Mouse (Mus musculus) limb, embryonic 11.5 days (tissue): ENCODE measurements around the gene Nop2. TPM values are rescaled to one million over a fixed set of nuclear protein-coding genes. Genes with fewer than 3 reads are reported as not detected.
A peak's percentile ranks its signal among the peaks of the same experiment; 100 is the strongest.
"Not testable (repeated sequence)": the region's sequence is repeated elsewhere in the genome, so short reads cannot be mapped to it uniquely, and the experiment has no call there.

Experiments
- ATAC-seq: fragments of 200-750 bp; cut with Nextera tagmentation; 2 replicates; pipeline ENCODE4 v1.8.0; 2017; ENCODE audit warnings: low read depth; ENCODE audit not compliant: insufficient number of reproducible peaks, low FRiP score, low TSS enrichment
- DNase-seq: peaks from one replicate; pipeline ENCODE4 v3.0.0-alpha.2; 2015; ENCODE audit warnings: low spot score
- H3K27ac ChIP-seq: fragments of 300-500 bp; sonication (generic); replicated peaks from 2 replicates; pipeline ENCODE4 v1.5.1; 2014; ENCODE audit warnings: low read depth, mild to moderate bottlenecking, low read length
- H3K27me3 ChIP-seq: fragments of 300-500 bp; sonication (generic); 2 replicates; pipeline ENCODE4 v1.6.1; 2014; ENCODE audit warnings: mild to moderate bottlenecking, low read length, mixed read lengths; ENCODE audit not compliant: control insufficient read depth, insufficient read depth
- H3K36me3 ChIP-seq: fragments of 300-500 bp; sonication (generic); 2 replicates; pipeline ENCODE4 v1.6.1; 2014; ENCODE audit warnings: mild to moderate bottlenecking, low read length, moderate library complexity, mixed read lengths; ENCODE audit not compliant: control insufficient read depth, insufficient read depth
- H3K4me1 ChIP-seq: fragments of 300-500 bp; sonication (generic); 2 replicates; pipeline ENCODE4 v1.6.1; 2014; ENCODE audit warnings: low read length, mixed read lengths; ENCODE audit not compliant: control insufficient read depth, insufficient read depth
- H3K4me2 ChIP-seq: fragments of 300-500 bp; sonication (generic); 2 replicates; pipeline ENCODE4 v1.6.1; 2014; ENCODE audit warnings: low read depth, mild to moderate bottlenecking, moderate library complexity; ENCODE audit not compliant: severe bottlenecking
- H3K4me3 ChIP-seq: fragments of 300-500 bp; sonication (generic); 2 replicates; pipeline ENCODE4 v1.5.1; 2014; ENCODE audit warnings: low read depth, low read length
- H3K9ac ChIP-seq: fragments of 300-500 bp; sonication (generic); 2 replicates; pipeline ENCODE4 v1.6.1; 2014; ENCODE audit warnings: mild to moderate bottlenecking, low read length
- H3K9me3 ChIP-seq: fragments of 300-500 bp; sonication (generic); 2 replicates; pipeline ENCODE4 v1.6.1; 2016; ENCODE audit warnings: low read length; ENCODE audit not compliant: control insufficient read depth
- WGBS: fragments of 180-500 bp; shearing (Covaris S2); extraction: QIAGEN DNeasy Blood & Tissue Kit; methylation state at CpG from one replicate; pipeline ENCODE4 v1.1.7; 2014; 5-methylcytosine and 5-hydroxymethylcytosine counted together
- polyA plus RNA-seq: library from polyadenylated mRNA; unstranded; fragments of >200 nt; fragmentation: Nextera tagmentation; extraction: Ambion mirVana; gene quantifications from 2 replicates; pipeline ENCODE4 v1.2.1, GENCODE M21; 2014

The Nop2 gene
- polyA plus RNA-seq, 1 experiment from 2014 or later: 71.4 TPM

- DNase-seq (no peak), ATAC-seq (no peak)
- peaks cover 8% of the 10 kb centered on the region for H3K4me1 ChIP-seq
- peaks cover 17% of the 10 kb centered on the region for H3K36me3 ChIP-seq
- no peaks in the 10 kb centered on the region for H3K9me3 ChIP-seq
- no peak overlapping the region for H3K9ac ChIP-seq
- 76% methylated on average over 10 of the region's 10 CpGs for WGBS
- no peak overlapping the region for H3K4me2 ChIP-seq
- H3K4me3 ChIP-seq: no peak overlapping the region
- H3K27ac ChIP-seq: no peak overlapping the region
- H3K27me3 ChIP-seq: no peaks in the 10 kb centered on the region
These were observed 28.8 kb downstream of the Nop2 start for GRCm38 (mm10) chr6:125160558-125160853.

GRCm38 (mm10) chr6:125160854-125161760 is 29.4 kb downstream of the Nop2 start:
- no peak overlapping the region for H3K4me3 ChIP-seq
- peak; percentile 74 for DNase-seq
- WGBS: 18% methylated on average over 22 of the region's 22 CpGs
- H3K4me1 ChIP-seq: peaks cover 8% of the 10 kb centered on the region
- no peaks in the 10 kb centered on the region for H3K9me3 ChIP-seq
- H3K4me2 ChIP-seq: no peak overlapping the region
- no peak overlapping the region for H3K27ac ChIP-seq
- H3K27me3 ChIP-seq: no peaks in the 10 kb centered on the region
- peaks cover 17% of the 10 kb centered on the region for H3K36me3 ChIP-seq
- ATAC-seq: no peak
- no peak overlapping the region for H3K9ac ChIP-seq

- H3K9ac ChIP-seq, ATAC-seq, H3K27ac ChIP-seq, H3K9me3 ChIP-seq, H3K27me3 ChIP-seq, H3K4me3 ChIP-seq, H3K4me2 ChIP-seq: not testable (repeated sequence)
- Histone ChIP-seq H3K4me1 (peaks cover 16% of the 10 kb centered on the region), H3K36me3 (peaks cover 17% of the 10 kb centered on the region)
- WGBS: 16% methylated on average over 3 of the region's 5 CpGs
- peak; percentile 83 for DNase-seq
These were observed 30.3 kb downstream of the Nop2 start for GRCm38 (mm10) chr6:125161971-125162370.

- H3K4me3 ChIP-seq, DNase-seq, H3K4me2 ChIP-seq, H3K27ac ChIP-seq, H3K9me3 ChIP-seq, ATAC-seq, H3K27me3 ChIP-seq, H3K9ac ChIP-seq: not testable (repeated sequence)
- H3K36me3 ChIP-seq: peaks cover 13% of the 10 kb centered on the region
- H3K4me1 ChIP-seq: peaks cover 24% of the 10 kb centered on the region
- 80% methylated on average over 11 of the region's 16 CpGs for WGBS
These were observed 31.1 kb downstream of the Nop2 start for GRCm38 (mm10) chr6:125162615-125163305.

- 5% methylated on average over 20 of the region's 20 CpGs for WGBS
- H3K36me3 ChIP-seq: peaks cover 20% of the 10 kb centered on the region
These were observed 32.3 kb downstream of the Nop2 start for GRCm38 (mm10) chr6:125163801-125164657.

GRCm38 (mm10) chr6:125164672-125165327 is 33.1 kb downstream of the Nop2 start:
- under 1% methylated on average over 38 of the region's 39 CpGs for WGBS
- Histone ChIP-seq H3K4me1 (peaks cover 24% of the 10 kb centered on the region), H3K9ac (peak overlapping the region; percentile 99), H3K4me2 (peak overlapping the region; percentile 96), H3K4me3 (peak overlapping the region; percentile 97), H3K36me3 (peaks cover 27% of the 10 kb centered on the region), H3K27me3 (no peaks in the 10 kb centered on the region), H3K9me3 (no peaks in the 10 kb centered on the region), H3K27ac (peak overlapping the region; percentile 90)
- DNase-seq (peak; percentile 89), ATAC-seq (peak; percentile 28; the same call in 1 of the 2 replicates)

More at GRCm38 (mm10) chr6:125163801-125164657, 32.3 kb downstream of the Nop2 start:
- DNase-seq (peak; percentile 45), ATAC-seq (no peak)
- Histone ChIP-seq H3K4me2 (peak overlapping the region; percentile 96), H3K4me3 (peak overlapping the region; percentile 97), H3K27me3 (no peaks in the 10 kb centered on the region), H3K9me3 (no peaks in the 10 kb centered on the region), H3K9ac (peak overlapping the region; percentile 99), H3K27ac (peak overlapping the region; percentile 90), H3K4me1 (peaks cover 24% of the 10 kb centered on the region)

GRCm38 (mm10) chr6:125165328-125165891 is 33.7 kb downstream of the Nop2 start:
- Histone ChIP-seq H3K4me1 (peaks cover 24% of the 10 kb centered on the region), H3K36me3 (peaks cover 32% of the 10 kb centered on the region)
- under 1% methylated on average over 34 of the region's 36 CpGs for WGBS

More at GRCm38 (mm10) chr6:125165328-125165891, 33.7 kb downstream of the Nop2 start:
- Histone ChIP-seq H3K9ac (peak overlapping the region; percentile 99), H3K4me3 (peak overlapping the region; percentile 97), H3K27ac (peak overlapping the region; percentile 90), H3K4me2 (peak overlapping the region; percentile 96), H3K27me3 (no peaks in the 10 kb centered on the region), H3K9me3 (no peaks in the 10 kb centered on the region)
- peak; percentile 89 for ATAC-seq
- DNase-seq: peak; percentile 98
